15 mouse cellular contexts compared by ENCODE assay signal in the genomic region with DNA sequence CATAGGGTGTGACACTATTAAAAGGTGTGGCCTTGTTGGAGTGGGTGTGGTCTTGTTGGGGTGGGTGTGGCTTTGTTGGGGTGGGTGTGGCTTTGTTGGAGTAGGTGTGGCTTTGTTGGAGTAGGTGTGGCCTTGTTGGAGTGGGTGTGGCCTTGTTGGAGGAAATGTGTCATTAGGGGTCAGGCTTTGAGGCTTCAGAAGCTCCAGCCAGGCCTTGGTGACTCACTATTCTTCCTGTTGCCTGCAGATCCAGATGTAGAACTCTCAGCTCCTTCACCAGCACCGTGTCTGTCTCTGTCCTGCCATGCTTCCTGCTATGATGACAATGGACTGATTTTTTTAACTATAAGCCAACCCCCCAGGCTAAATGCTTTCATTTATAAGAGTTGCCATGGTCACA. TPM values are rescaled to one million over a fixed set of nuclear protein-coding genes. Genes with fewer than 3 reads are reported as not detected.
A peak's percentile ranks its signal among the peaks of the same experiment; 100 is the strongest.
DNase-seq lines count a peak whose midpoint lies in the region; ATAC-seq lines count a peak whose summit lies in the region.
"Had no signal": no experiment of that assay in that cellular context is flagged by ENCODE, and none has a peak within 500 bp of the region (broad histone marks: within the 10 kb centered on the region; RNA-seq: fewer than 3 reads in every experiment).

No protein-coding gene starts in this region.

- no peak for ATAC-seq in cerebellum, adult (ENCODE audit: insufficient number of reproducible peaks, low FRiP score, low TSS enrichment)

- peak; percentile 31 for DNase-seq in heart, postnatal 4 days
- DNase-seq in heart, postnatal 14 days = no peak
- DNase-seq in 3134 (ENCODE audit: extremely low read depth, insufficient read length, low spot score) (peak; percentile 64), ES-CJ7 (ENCODE audit: low read depth, low spot score) (peak; percentile 39)
- DNase-seq in c-Kit-positive CD71-positive TER-119-positive erythroid progenitor cells, embryonic 14.5 days (ENCODE audit: low spot score) = peak; percentile 21
- DNase-seq in gastrocnemius, postnatal 10 days = no peak
- DNase-seq in embryo, embryonic 10 days (ENCODE audit: low spot score) = no peak
- DNase-seq: adrenal gland, postnatal 25 days; cerebellum, postnatal 25 days; kidney, adult 9 months; lung, adult 2 months; midbrain, embryonic 14.5 days; right cerebral cortex, adult 18-20 months; thymus, postnatal 14 days had no signal

- intact Hi-C loops in heart, postnatal 14 days (cut with DNase I) = loop anchor here (5.0 kb wide), 1 partner anchor 373 kb away; no protein-coding TSS in a partner anchor

RNA-seq across cellular contexts. Expression of gene Lrrc8c, which starts 19.8 kb away (rescaled TPM):
- total RNA-seq in heart, postnatal 4 days (2021) = 10 to 100 TPM; 46.3 to 51.6 TPM
- total RNA-seq in heart, postnatal 14 days (2021) = 10 to 100 TPM; 45.8 to 51.7 TPM
- total RNA-seq in gastrocnemius, postnatal 10 days (2021) = 10 to 100 TPM; 14.4 to 14.6 TPM

Comparison
In these comparisons a context has a peak if more than half of its experiments do, and no peak if none do; other contexts are left out.
1. DNase-seq: peak in heart, postnatal 4 days (single experiment), 3134 (single experiment), ES-CJ7 (single experiment) and c-Kit-positive CD71-positive TER-119-positive erythroid progenitor cells, embryonic 14.5 days (single experiment); none in heart, postnatal 14 days (0 of 2), gastrocnemius, postnatal 10 days (single experiment) and embryo, embryonic 10 days (single experiment).